Mouse (Mus musculus): ENCODE data around the gene Glo1.

The Glo1 gene

GRCm38 (mm10) chr17:30612075-30612859 is 14.4 kb downstream of the Glo1 start:
- peak; percentile 96 for DNase-seq (ENCODE audit: low read depth)

- no peak for DNase-seq (ENCODE audit: low read depth)
Measured at GRCm38 (mm10) chr17:30611221-30612074, 15.2 kb downstream of the Glo1 start.

GRCm38 (mm10) chr17:30610739-30611138 is 15.9 kb downstream of the Glo1 start:
- DNase-seq (ENCODE audit: low read depth) = no peak

- no peak for DNase-seq (ENCODE audit: low read depth)
Measured at GRCm38 (mm10) chr17:30609980-30610307, 16.7 kb downstream of the Glo1 start.

GRCm38 (mm10) chr17:30609305-30609979 is 17.2 kb downstream of the Glo1 start:
- no peak for DNase-seq (ENCODE audit: low read depth)

GRCm38 (mm10) chr17:30607909-30608495 is 18.7 kb downstream of the Glo1 start:
- DNase-seq (ENCODE audit: low read depth) = no peak

- no peak for DNase-seq (ENCODE audit: low read depth)
Measured at GRCm38 (mm10) chr17:30607330-30607729, 19.3 kb downstream of the Glo1 start.

GRCm38 (mm10) chr17:30606634-30607081 is 20.0 kb downstream of the Glo1 start:
- DNase-seq (ENCODE audit: low read depth) = no peak

GRCm38 (mm10) chr17:30606206-30606605 is 20.5 kb downstream of the Glo1 start:
- DNase-seq (ENCODE audit: low read depth) = no peak

GRCm38 (mm10) chr17:30605001-30605400 is 21.7 kb downstream of the Glo1 start:
- DNase-seq (ENCODE audit: low read depth) = no peak

GRCm38 (mm10) chr17:30604296-30604695 is 22.4 kb downstream of the Glo1 start:
- DNase-seq (ENCODE audit: low read depth) = no peak

- DNase-seq (ENCODE audit: low read depth) = no peak
Measured at GRCm38 (mm10) chr17:30602175-30602574, 24.5 kb downstream of the Glo1 start.

- no peak for DNase-seq (ENCODE audit: low read depth)
Measured at GRCm38 (mm10) chr17:30598300-30598699, 28.4 kb downstream of the Glo1 start.

GRCm38 (mm10) chr17:30597786-30598185 is 28.9 kb downstream of the Glo1 start:
- no peak for DNase-seq (ENCODE audit: low read depth)

- no peak for DNase-seq (ENCODE audit: low read depth)
Measured at GRCm38 (mm10) chr17:30594846-30595245, 31.8 kb downstream of the Glo1 start.

GRCm38 (mm10) chr17:30594407-30594806 is 32.3 kb downstream of the Glo1 start:
- DNase-seq (ENCODE audit: low read depth) = no peak

GRCm38 (mm10) chr17:30590417-30591198 is 36.1 kb downstream of the Glo1 start:
- DNase-seq (ENCODE audit: low read depth) = peak; percentile 39

GRCm38 (mm10) chr17:30583258-30584001 is 43.2 kb downstream of the Glo1 start:
- no peak for DNase-seq (ENCODE audit: low read depth)

GRCm38 (mm10) chr17:30582313-30582712 is 44.4 kb downstream of the Glo1 start:
- DNase-seq (ENCODE audit: low read depth) = no peak

- DNase-seq (ENCODE audit: low read depth) = no peak
Measured at GRCm38 (mm10) chr17:30581201-30581600, 45.5 kb downstream of the Glo1 start.

GRCm38 (mm10) chr17:30580781-30581180 is 45.9 kb downstream of the Glo1 start:
- DNase-seq (ENCODE audit: low read depth) = no peak
